Mouse (Mus musculus) C2C12 (cell line): ENCODE measurements around the gene Palld.

Source experiments
- CEBPB ChIP-seq: IDR thresholded peaks from one replicate; pipeline ENCODE4 v1.6.1; 2011; ENCODE audit warnings: low read depth, mild to moderate bottlenecking, control low read depth, moderate library complexity
- CTCF ChIP-seq: IDR thresholded peaks from one replicate; pipeline ENCODE4 v1.5.1; 2011; ENCODE audit not compliant: control insufficient read depth, insufficient read depth, insufficient read length
- MYOD1 ChIP-seq: IDR thresholded peaks from one replicate; pipeline ENCODE4 v1.6.1; 2011; ENCODE audit warnings: low read depth; ENCODE audit not compliant: control insufficient read depth, insufficient read length
- MYOG ChIP-seq: IDR thresholded peaks from one replicate; pipeline ENCODE4 v1.6.1; 2011; ENCODE audit not compliant: control insufficient read depth, insufficient read length; ENCODE audit errors: extremely low read depth
- USF1 ChIP-seq: IDR thresholded peaks from one replicate; pipeline ENCODE4 v1.6.1; 2011; ENCODE audit warnings: low read depth, mild to moderate bottlenecking, control low read depth, moderate library complexity

- TF ChIP-seq CTCF (no peak), MYOG (no peak), USF1 (no peak), MYOD1 (no peak), CEBPB (no peak)
Measured at GRCm38 (mm10) chr8:61632331-61632730, 270.2 kb downstream of the Palld start.
